Mouse (Mus musculus) heart, embryonic 15.5 days (tissue): ENCODE results near the gene Vmn2r39. TPM values are rescaled to one million over a fixed set of nuclear protein-coding genes. Genes with fewer than 3 reads are reported as not detected.
"Not testable (repeated sequence)": the region's sequence is repeated elsewhere in the genome, so short reads cannot be mapped to it uniquely, and the experiment has no call there.

Experiments used
- ATAC-seq: fragments of 200-750 bp; cut with Nextera tagmentation; replicated peaks from 2 replicates; pipeline ENCODE4 v1.8.0; 2017; ENCODE audit warnings: low read depth, moderate TSS enrichment; ENCODE audit not compliant: insufficient number of reproducible peaks, insufficient read depth, low FRiP score
- H3K27ac ChIP-seq: fragments of 300-500 bp; sonication (generic); 2 replicates; pipeline ENCODE4 v1.5.1; 2015; ENCODE audit warnings: mild to moderate bottlenecking, inconsistent platforms
- H3K27me3 ChIP-seq: fragments of 300-500 bp; sonication (generic); 2 replicates; pipeline ENCODE4 v1.6.1; 2015; ENCODE audit warnings: inconsistent platforms
- H3K36me3 ChIP-seq: fragments of 300-500 bp; sonication (generic); 2 replicates; pipeline ENCODE4 v1.6.1; 2015; ENCODE audit warnings: mild to moderate bottlenecking, inconsistent platforms
- H3K4me1 ChIP-seq: fragments of 300-500 bp; sonication (generic); replicated peaks from 2 replicates; pipeline ENCODE4 v1.6.1; 2015; ENCODE audit warnings: inconsistent platforms
- H3K4me2 ChIP-seq: fragments of 300-500 bp; sonication (generic); 2 replicates; pipeline ENCODE4 v1.6.1; 2015; ENCODE audit warnings: inconsistent platforms, mild to moderate bottlenecking, moderate library complexity
- H3K4me3 ChIP-seq: fragments of 300-500 bp; sonication (generic); 2 replicates; pipeline ENCODE4 v1.5.1; 2015; ENCODE audit warnings: mild to moderate bottlenecking, inconsistent platforms
- H3K9ac ChIP-seq: fragments of 300-500 bp; sonication (generic); 2 replicates; pipeline ENCODE4 v1.6.1; 2015; ENCODE audit warnings: mild to moderate bottlenecking, inconsistent platforms
- H3K9me3 ChIP-seq: fragments of 300-500 bp; sonication (generic); replicated peaks from 2 replicates; pipeline ENCODE4 v1.6.1; 2016; ENCODE audit warnings: inconsistent platforms
- WGBS: fragments of 180-500 bp; shearing (Covaris S2); methylation state at CpG from one replicate; pipeline ENCODE4 v1.1.7; 2015; ENCODE audit warnings: mixed read lengths; 5-methylcytosine and 5-hydroxymethylcytosine counted together
- polyA plus RNA-seq: library from polyadenylated mRNA; unstranded; fragments of >200 nt; fragmentation: Nextera tagmentation; extraction: Ambion mirVana; gene quantifications from 2 replicates; pipeline ENCODE4 v1.2.1, GENCODE M21; 2015

The Vmn2r39 gene
- polyA plus RNA-seq, result not detected in 2 replicates

DNA sequence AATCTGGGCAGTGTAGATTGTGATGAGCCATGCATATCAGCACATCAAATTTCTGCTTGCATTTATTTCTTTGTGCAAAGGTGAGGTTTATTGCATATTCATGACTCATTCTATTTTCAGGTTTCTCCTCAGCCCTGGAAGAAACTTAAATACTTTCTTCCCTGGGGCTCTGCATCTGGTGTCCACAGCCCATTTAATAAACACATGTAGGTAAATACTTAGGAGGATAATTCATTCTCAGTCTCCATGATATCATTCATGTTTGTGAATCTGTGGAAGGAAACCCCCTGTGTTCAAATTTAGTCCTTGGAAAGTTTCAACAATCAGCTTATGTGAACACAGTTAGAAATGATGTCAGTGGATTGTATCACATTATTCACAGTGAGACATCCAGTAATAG lies at the start of gene Vmn2r39:
TSS of gene Vmn2r39 (minus strand) at position 101 of the 400 bp plus-strand sequence.
- H3K36me3 ChIP-seq, ATAC-seq, H3K4me2 ChIP-seq, H3K9ac ChIP-seq, H3K27ac ChIP-seq, H3K4me1 ChIP-seq, H3K9me3 ChIP-seq, H3K4me3 ChIP-seq, H3K27me3 ChIP-seq: not testable (repeated sequence)

DNA sequence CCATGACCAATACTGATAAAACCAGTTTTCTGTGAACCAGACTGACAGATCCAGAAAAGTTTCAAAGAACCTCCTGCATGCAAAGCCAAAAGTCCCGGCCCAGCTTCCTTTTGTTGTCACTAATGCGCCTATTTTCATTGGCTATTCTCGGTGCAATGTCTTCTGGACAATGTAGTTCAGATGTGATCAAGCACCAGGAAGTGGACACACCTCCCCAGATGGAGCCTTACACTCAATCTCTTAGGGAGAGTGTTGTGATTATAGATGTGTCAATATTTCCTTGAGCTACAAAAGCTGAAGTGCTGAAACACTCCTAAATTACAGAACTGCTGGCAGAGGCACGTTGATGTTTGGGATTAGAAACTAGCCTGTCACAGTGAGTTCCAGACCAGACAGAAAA lies 34.8 kb upstream of the Vmn2r39 start:
- H3K4me2 ChIP-seq, H3K4me1 ChIP-seq, ATAC-seq, H3K36me3 ChIP-seq, H3K4me3 ChIP-seq, H3K9me3 ChIP-seq, H3K27me3 ChIP-seq, H3K27ac ChIP-seq, H3K9ac ChIP-seq: not testable (repeated sequence)
- 73% methylated on average over 4 of the region's 4 CpGs for WGBS

Other genes with a start within 250 kb of the Vmn2r39 start
- not detected in 2 replicates for gene Vmn2r40, start 99.4 kb downstream of the Vmn2r39 start, polyA plus RNA-seq
- gene Vmn2r38, start 67.1 kb upstream of the Vmn2r39 start, polyA plus RNA-seq, result not detected in 2 replicates
- not detected in 2 replicates for gene Vmn2r37, start 192.9 kb upstream of the Vmn2r39 start, polyA plus RNA-seq